Mouse (Mus musculus) C2C12 (cell line): Measurements from ENCODE around the gene Sst.

Experiments used
- CTCF ChIP-seq: IDR thresholded peaks from one replicate; pipeline ENCODE4 v1.5.1; 2011; ENCODE audit not compliant: control insufficient read depth, insufficient read depth, insufficient read length
- MAX ChIP-seq: IDR thresholded peaks from one replicate; pipeline ENCODE4 v1.6.1; 2011; ENCODE audit warnings: mild to moderate bottlenecking, control low read depth
- MYOD1 ChIP-seq: IDR thresholded peaks from one replicate; pipeline ENCODE4 v1.6.1; 2011; ENCODE audit warnings: low read depth; ENCODE audit not compliant: control insufficient read depth, insufficient read length

- TF ChIP-seq MAX, result no peak
- TF ChIP-seq CTCF, result no peak
- no peak for TF ChIP-seq MYOD1
These were observed 4.4 kb upstream of the Sst start for GRCm38 (mm10) chr16:23895135-23895534.
